Mouse (Mus musculus) kidney, adult 2 months (tissue): ENCODE results near the gene Pawr. TPM values are rescaled to one million over a fixed set of nuclear protein-coding genes. Genes with fewer than 3 reads are reported as not detected.

ENCODE experiments used
- DNase-seq: peaks from one replicate; pipeline ENCODE4 v3.0.0; 2021
- H3K27ac ChIP-seq: fragments of 200-500 bp; 2 replicates; pipeline ENCODE4 v1.5.1; 2012; ENCODE audit warnings: low read depth, low read length, control low read depth, inconsistent platforms; ENCODE audit not compliant: insufficient read depth
- H3K27me3 ChIP-seq: fragments of 200-500 bp; replicated peaks from 2 replicates; pipeline ENCODE4 v1.6.1; 2012; ENCODE audit warnings: mild to moderate bottlenecking, moderate library complexity, low read length, inconsistent platforms; ENCODE audit not compliant: control insufficient read depth, insufficient read depth
- H3K36me3 ChIP-seq: fragments of 200-500 bp; 2 replicates; pipeline ENCODE4 v1.6.1; 2012; ENCODE audit warnings: mild to moderate bottlenecking, moderate library complexity, low read length, inconsistent platforms; ENCODE audit not compliant: control insufficient read depth, insufficient read depth
- H3K4me1 ChIP-seq: fragments of 200-500 bp; 2 replicates; pipeline ENCODE4 v1.6.1; 2011; ENCODE audit warnings: low read length; ENCODE audit not compliant: control insufficient read depth, insufficient read depth
- H3K4me3 ChIP-seq: fragments of 200-500 bp; 2 replicates; pipeline ENCODE4 v1.5.1; 2011; ENCODE audit warnings: mild to moderate bottlenecking, low read depth, low read length, control low read depth; ENCODE audit not compliant: insufficient read depth
- CTCF ChIP-seq: fragments of 200-500 bp; conservative IDR thresholded peaks from 2 replicates; pipeline ENCODE4 v1.5.1; 2011; ENCODE audit warnings: low read depth, mild to moderate bottlenecking, control low read depth, low read length, moderate library complexity, mixed read lengths; ENCODE audit not compliant: insufficient read depth, insufficient read length
- POLR2A ChIP-seq: fragments of 200-500 bp; IDR thresholded peaks from one replicate; pipeline ENCODE4 v1.6.1; 2011; ENCODE audit warnings: low read depth, low read length, control low read depth
- WGBS: fragments of 180-500 bp; shearing (Covaris S2); methylation state at CpG from one replicate; pipeline ENCODE4 v1.1.7; 2018; 5-methylcytosine and 5-hydroxymethylcytosine counted together
- polyA plus RNA-seq: library from polyadenylated mRNA; depleted of rRNA; stranded (reverse); fragments of >200 nt; gene quantifications from 2 replicates; pipeline ENCODE4 v1.2.3, GENCODE M21; 2012

The Pawr gene
- polyA plus RNA-seq, 1 experiment: 17.9 TPM

DNA sequence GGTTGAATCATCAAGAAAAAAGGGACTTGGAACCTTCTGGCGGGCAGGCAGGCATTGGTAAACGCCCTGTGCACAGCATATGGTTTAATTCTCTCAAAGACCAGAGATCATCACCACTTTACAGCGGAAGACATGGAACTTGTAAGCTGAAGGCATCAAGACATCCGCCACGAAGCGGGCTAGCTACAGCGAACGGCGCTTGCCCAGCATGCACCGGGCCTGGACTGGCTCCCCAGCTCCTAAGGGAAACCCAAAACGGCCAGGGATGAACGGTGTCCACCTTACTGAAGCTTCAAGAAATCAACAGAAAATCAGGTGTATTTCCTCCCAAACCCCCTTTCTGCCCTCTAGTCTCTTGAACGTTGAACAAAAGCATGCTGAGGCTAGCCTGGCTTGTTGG, 33.7 kb upstream of the Pawr start:
- TF ChIP-seq CTCF (no peak), POLR2A (no peak)
- no peak overlapping the region for H3K27ac ChIP-seq
- 95% methylated on average over 13 of the region's 13 CpGs for WGBS
- H3K4me3 ChIP-seq: no peak overlapping the region
- H3K36me3 ChIP-seq: no peaks in the 10 kb centered on the region
- H3K4me1 ChIP-seq: peaks cover 4% of the 10 kb centered on the region; the same call in 1 of the 2 replicates
- no peaks in the 10 kb centered on the region for H3K27me3 ChIP-seq
- DNase-seq: no peak

DNA sequence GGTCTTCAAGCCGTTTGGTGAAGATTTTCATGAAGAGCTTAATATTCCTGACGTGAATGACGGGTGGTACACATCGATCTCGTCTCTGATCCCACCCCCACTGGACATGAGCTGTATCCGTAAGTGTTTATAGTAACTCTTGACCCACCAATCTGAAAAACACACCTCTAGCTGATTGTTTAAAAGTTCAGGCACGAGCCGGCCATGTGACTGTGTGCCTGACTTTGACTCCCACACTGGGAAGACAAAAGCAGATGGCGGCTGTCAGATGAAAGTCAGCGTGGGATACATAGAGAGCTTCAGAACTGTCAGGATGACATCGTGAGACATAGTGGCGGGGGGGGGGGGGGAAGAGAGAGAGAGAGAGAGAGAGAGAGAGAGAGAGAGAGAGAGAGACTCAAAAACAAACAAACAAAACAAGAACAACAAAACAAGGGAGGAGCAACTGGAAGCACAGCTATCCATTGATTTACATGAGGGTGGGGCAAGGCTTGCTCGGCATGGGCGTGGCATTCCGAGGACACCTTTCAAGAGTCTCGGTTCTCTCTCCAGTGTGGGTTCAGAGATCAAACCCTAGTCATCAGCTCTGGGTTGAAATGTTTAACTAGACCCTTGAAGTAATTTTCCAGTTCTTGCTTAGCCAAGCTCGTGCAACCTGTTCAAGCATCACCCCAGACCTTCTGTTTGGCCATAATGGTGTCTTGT, 32.9 kb upstream of the Pawr start:
- Histone ChIP-seq H3K27ac (peak overlapping the region; percentile 22; the same call in 1 of the 2 replicates), H3K4me3 (no peak overlapping the region), H3K27me3 (no peaks in the 10 kb centered on the region), H3K4me1 (peaks cover 4% of the 10 kb centered on the region; the same call in 1 of the 2 replicates), H3K36me3 (no peaks in the 10 kb centered on the region)
- 69% methylated on average over 17 of the region's 17 CpGs for WGBS
- peak; percentile 83 for DNase-seq
- TF ChIP-seq CTCF (no peak), POLR2A (no peak)

DNA sequence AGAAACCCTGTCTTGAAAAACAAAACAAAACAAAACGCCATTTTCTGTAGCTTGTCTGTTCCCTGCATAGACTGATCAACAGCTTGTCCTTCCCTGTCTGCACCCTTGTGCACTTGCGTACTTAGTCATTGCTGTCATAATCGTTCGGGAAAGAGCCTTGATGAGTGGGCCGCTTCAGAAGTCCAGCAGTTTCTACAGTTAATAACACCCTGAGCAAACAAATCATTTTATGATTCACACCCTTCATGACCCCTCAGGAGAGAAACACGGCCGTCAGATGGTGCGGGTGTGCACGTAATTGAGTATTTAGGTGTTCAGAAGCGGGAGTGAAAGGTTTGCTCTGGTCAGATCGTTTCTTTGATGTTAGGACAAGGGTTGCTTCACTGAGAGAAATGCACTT, 32.1 kb upstream of the Pawr start:
- DNase-seq: no peak
- H3K27ac ChIP-seq: peak overlapping the region; percentile 43; the same call in 1 of the 2 replicates
- no peaks in the 10 kb centered on the region for H3K36me3 ChIP-seq
- H3K27me3 ChIP-seq: no peaks in the 10 kb centered on the region
- peaks cover 4% of the 10 kb centered on the region; the same call in 1 of the 2 replicates for H3K4me1 ChIP-seq
- 49% methylated on average over 11 of the region's 11 CpGs for WGBS
- H3K4me3 ChIP-seq: no peak overlapping the region
- TF ChIP-seq POLR2A: no peak
- TF ChIP-seq CTCF: no peak

DNA sequence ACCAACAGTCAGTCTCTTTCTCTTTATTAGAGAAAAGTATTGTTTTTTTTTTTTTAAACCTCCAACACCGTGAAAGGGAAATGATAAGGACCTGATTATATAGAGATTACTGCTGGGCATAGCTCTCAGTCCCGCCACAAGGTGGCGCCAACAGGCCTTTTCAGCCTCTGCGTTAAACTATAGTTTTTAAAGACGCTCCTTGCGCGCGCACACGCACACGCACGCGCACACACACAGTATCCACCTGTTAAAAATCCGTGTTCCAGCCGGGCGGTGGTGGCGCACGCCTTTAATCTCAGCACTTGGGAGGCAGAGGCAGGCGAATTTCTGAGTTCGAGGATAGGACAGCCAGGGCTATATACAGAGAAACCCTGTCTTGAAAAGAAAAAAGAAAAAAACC, 31.1 kb upstream of the Pawr start:
- DNase-seq: peak; percentile 92
- Histone ChIP-seq H3K4me1 (peaks cover 4% of the 10 kb centered on the region; the same call in 1 of the 2 replicates), H3K36me3 (no peaks in the 10 kb centered on the region), H3K27me3 (no peaks in the 10 kb centered on the region), H3K4me3 (no peak overlapping the region; the same call in 1 of the 2 replicates), H3K27ac (no peak overlapping the region)
- TF ChIP-seq CTCF: peak; percentile 85
- no peak for TF ChIP-seq POLR2A
- 8% methylated on average over 19 of the region's 19 CpGs for WGBS

DNA sequence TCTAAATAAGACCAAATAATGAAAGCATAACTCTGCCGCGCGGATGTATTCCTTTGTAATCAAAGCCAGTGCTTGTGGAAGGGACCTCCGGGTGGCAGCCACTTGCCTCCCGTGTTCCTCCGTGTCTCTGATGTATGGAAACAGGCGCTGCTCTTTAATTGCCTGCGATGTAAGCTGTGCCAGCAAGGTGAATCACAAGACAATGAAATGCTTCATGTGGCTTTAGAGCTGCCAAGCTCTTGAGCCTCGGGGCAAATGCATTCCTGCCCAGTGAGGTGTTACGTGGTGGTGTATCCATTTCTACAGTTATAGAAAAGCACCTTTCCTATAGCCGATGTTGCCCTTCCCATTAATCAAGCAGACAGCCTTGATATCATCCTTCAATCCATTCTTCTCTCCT, 24.1 kb upstream of the Pawr start:
- Histone ChIP-seq H3K4me3 (no peak overlapping the region), H3K36me3 (no peaks in the 10 kb centered on the region), H3K4me1 (peaks cover 6% of the 10 kb centered on the region; the same call in 1 of the 2 replicates), H3K27me3 (no peaks in the 10 kb centered on the region), H3K27ac (no peak overlapping the region)
- DNase-seq: peak; percentile 34
- no peak for TF ChIP-seq POLR2A
- no peak for TF ChIP-seq CTCF
- 43% methylated on average over 11 of the region's 11 CpGs for WGBS

DNA sequence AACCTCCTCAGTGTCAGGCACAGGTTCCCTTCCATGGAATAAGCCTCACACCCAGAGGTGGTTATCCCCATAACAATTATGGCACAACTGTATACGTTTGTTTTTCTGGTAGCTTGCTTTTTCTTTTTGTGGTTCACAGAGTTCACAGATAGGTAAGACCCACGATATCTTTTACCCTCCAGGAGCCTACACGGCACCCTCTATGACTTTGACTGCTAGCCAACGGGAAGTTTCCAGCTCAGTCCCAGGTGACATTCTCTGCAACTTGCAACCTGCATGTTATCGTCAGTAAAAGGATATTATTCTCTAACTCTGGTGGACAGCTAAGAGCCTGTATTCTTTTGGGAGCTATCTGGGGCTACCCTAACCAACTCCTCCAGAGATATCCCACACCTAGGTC, 21.7 kb upstream of the Pawr start:
- Histone ChIP-seq H3K4me3 (no peak overlapping the region), H3K36me3 (no peaks in the 10 kb centered on the region), H3K4me1 (peaks cover 11% of the 10 kb centered on the region), H3K27me3 (no peaks in the 10 kb centered on the region), H3K27ac (no peak overlapping the region)
- TF ChIP-seq CTCF (no peak), POLR2A (no peak)
- DNase-seq: no peak
- 72% methylated on average over 5 of the region's 5 CpGs for WGBS

DNA sequence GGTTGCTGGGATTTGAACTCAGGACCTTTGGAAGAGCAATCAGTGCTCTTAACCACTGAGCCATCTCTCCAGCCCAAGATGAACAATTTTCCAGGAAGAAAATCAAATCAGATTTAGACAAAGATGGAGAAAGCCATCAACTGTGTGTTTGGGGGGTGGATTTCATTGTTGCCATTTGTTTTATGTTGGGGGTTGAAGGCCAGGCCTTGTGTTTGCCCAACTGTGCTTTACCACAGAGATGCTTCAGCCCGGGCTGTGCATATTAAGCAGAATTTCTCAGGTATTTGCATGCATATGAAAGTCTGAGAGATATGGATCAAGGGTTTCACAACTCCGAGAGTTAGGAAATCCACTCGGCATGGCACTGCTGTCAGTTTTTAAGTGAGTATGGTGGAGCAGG, 20.5 kb upstream of the Pawr start:
- Histone ChIP-seq H3K4me3 (no peak overlapping the region), H3K36me3 (no peaks in the 10 kb centered on the region), H3K4me1 (peaks cover 14% of the 10 kb centered on the region), H3K27ac (no peak overlapping the region), H3K27me3 (no peaks in the 10 kb centered on the region)
- TF ChIP-seq CTCF: no peak
- TF ChIP-seq POLR2A: no peak
- no peak for DNase-seq
- WGBS: 88% methylated on average over 3 of the region's 3 CpGs
